Mouse (Mus musculus) liver, adult 2 months (tissue): ENCODE results near the gene Tcf7l1.

ENCODE experiments used
- CTCF ChIP-seq: fragments of 200-500 bp; IDR thresholded peaks from 2 replicates; pipeline ENCODE4 v1.5.1; 2011; ENCODE audit warnings: low read depth, low read length, control low read depth
- POLR2A ChIP-seq: fragments of 200-500 bp; IDR thresholded peaks from 2 replicates; pipeline ENCODE4 v1.6.1; 2011; ENCODE audit warnings: low read length, control low read depth; ENCODE audit not compliant: insufficient read depth; ENCODE audit errors: extremely low read depth

GRCm38 (mm10) chr6:72810248-72810647 is 21.2 kb upstream of the Tcf7l1 start:
- TF ChIP-seq CTCF (no peak), POLR2A (no peak)
